Mouse (Mus musculus): Measurements from ENCODE around the gene Prap1.

DNA sequence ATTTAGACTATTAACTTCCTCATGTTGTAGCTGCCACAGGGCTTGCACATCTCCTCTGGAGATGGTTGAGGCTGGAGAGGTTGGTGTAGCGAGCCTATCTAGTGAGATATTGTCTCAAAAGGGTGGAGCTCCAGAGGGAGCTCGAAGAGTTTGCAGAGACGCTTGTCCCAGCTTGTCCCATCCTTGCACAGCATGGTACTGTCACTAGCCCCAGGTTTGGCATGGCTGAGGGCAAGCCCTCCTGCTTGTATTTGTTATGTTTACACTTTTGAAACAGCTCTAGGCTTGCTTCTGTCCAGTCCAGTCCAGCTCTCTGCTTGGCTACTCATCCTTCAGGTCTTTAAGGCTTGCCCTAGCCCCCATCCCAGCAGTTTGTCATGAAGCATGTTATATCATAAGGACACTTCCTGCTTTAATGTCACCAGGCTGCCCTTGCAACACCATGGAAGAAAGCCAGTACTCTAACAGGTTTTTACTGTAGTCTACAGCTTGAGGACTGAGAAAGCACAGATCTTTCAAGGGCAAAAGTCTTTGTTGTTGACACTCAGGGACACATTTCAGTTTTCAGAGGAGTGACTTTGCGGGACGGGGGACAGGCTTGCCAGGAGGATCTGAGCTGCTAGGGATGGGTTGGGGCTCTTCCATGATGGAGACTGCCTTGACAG, 42.0 kb downstream of the Prap1 start:
- TF ChIP-seq CTCF (conservative IDR thresholded peaks at IDR 0.05; ENCODE audit: insufficient read depth, insufficient read length, low read depth, low read length) (no peak), POLR2A (IDR thresholded peaks at IDR 0.05; ENCODE audit: low read depth, low read length) (no peak)
